Mouse (Mus musculus): ENCODE results near the gene Ninj1. TPM values are rescaled to one million over a fixed set of nuclear protein-coding genes. Genes with fewer than 3 reads are reported as not detected.

Ninj1 gene
- 20.4 TPM in 2 replicates for polyA plus RNA-seq (2014; fragmentation: Nextera tagmentation; extraction: Ambion mirVana)

DNA sequence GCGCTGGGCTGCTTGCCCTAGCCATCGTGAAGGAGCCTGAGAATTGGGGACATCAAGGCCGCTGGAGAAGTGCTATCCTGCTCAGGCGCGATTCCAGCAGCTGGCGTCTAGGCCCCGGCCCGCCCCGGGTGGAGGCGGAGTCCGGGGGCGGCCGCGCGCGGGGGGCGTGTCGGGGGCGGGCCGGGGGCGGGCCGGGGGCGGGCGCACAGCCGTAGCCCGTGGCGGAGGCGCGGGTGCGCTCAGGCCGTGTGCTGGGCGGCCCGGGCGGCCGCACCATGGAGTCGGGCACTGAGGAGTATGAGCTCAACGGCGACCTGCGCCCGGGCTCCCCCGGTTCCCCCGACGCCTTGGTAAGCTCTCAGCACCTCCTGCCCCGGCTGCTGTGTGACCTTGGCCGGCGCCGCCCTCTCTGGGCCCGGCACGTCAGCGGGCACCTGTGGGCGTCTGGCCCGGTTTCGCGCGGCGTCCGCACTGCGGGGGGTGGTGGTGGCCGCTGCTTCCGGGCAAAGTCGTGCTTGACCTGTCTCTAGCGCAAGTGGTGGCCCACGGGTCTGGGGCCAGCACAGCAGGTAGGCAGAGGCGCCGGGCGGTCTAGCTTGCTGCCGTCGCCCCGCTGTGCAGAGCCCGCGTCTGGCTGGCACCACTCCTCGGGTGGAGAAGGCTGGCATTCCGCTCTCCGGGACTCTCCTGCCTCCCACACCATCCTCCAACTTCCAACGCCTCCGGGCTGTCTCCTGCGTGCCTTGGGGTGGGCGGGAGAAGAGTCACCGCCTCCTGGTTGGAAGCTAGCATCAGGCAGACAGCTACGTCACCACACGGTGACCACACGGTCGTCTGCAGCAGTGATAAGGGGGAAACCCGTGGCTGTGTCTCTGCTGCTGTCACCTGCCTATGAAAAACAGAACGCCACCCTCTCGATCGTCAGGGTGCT, at the start of gene Ninj1:
Ninj1 (plus strand) TSS at position 198 of the 931 bp plus-strand sequence.
- Histone ChIP-seq H3K4me3 (ENCODE audit: low read depth, low read length) (peak within 1 kb of the TSS; percentile 64), H3K36me3 (ENCODE audit: control insufficient read depth, insufficient read depth, low read length) (no peaks in the 10 kb centered on the region), H3K9ac (ENCODE audit: low read length) (peak within 1 kb of the TSS; percentile 54), H3K9me3 (ENCODE audit: control insufficient read depth, low read length) (no peaks in the 10 kb centered on the region), H3K27me3 (ENCODE audit: control insufficient read depth, insufficient read depth, low read length) (no peaks in the 10 kb centered on the region), H3K27ac (ENCODE audit: low read depth, low read length) (no peak within 1 kb of the TSS), H3K4me1 (ENCODE audit: control insufficient read depth, insufficient read depth, low read length) (peaks cover 18% of the 10 kb centered on the region), H3K4me2 (ENCODE audit: low read depth) (peak within 1 kb of the TSS; percentile 99)
- under 1% methylated on average over 50 of the region's 87 CpGs for WGBS
- DNase-seq (ENCODE audit: low spot score) (peak; percentile 83), ATAC-seq (ENCODE audit: insufficient read depth, low FRiP score, low TSS enrichment) (peak; percentile 86)

DNA sequence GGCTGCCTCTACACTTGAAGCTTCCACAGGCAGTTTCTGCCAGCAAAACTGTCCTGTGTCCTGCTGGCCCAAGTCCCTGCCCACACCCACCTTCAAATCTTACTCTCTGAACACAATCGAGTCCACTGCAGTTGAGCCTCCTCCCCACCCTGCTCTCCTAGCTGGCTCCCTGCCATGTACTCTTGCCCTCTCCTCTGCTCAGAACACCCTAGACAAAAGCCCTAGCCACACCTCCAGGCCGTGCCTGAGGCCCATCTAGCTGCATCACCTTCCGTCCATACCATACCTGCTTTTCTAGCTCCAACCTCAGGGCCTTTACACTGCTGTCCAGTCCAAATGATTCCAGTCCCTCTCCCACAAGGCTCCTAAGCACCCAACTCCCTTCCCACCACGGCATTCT, 46.7 kb upstream of the Ninj1 start:
- Histone ChIP-seq H3K4me2 (ENCODE audit: low read depth) (no peak overlapping the region), H3K9ac (ENCODE audit: low read length) (no peak overlapping the region), H3K9me3 (ENCODE audit: control insufficient read depth, low read length) (no peaks in the 10 kb centered on the region), H3K27ac (ENCODE audit: low read depth, low read length) (no peak overlapping the region), H3K27me3 (ENCODE audit: control insufficient read depth, insufficient read depth, low read length) (peaks cover 3% of the 10 kb centered on the region; the same call in 1 of the 2 replicates), H3K4me1 (ENCODE audit: control insufficient read depth, insufficient read depth, low read length) (peaks cover 11% of the 10 kb centered on the region; the same call in 1 of the 2 replicates), H3K4me3 (ENCODE audit: low read depth, low read length) (no peak overlapping the region), H3K36me3 (ENCODE audit: control insufficient read depth, insufficient read depth, low read length) (no peaks in the 10 kb centered on the region)
- 69% methylated on average over 4 of the region's 4 CpGs for WGBS
- DNase-seq (ENCODE audit: low spot score) (no peak), ATAC-seq (ENCODE audit: insufficient read depth, low FRiP score, low TSS enrichment) (no peak)

DNA sequence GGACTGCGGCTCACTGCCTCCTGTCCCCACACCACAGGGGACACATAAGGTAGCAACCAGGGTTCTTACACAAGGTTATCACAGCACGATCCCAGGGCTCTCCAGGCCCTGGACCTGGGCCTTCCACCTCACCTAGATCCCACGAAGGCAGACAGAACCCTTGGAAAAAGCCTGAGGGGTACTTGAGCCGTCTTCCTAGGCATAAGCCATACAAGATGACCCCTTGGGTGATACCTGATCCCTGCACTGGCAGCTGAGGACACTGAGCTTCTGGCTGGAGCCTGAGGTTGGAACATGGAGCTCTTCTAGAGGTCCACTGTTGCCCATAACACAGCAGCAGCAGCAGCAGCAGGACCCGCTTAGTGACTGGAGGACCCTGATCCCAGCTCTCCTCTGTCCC, 44.9 kb upstream of the Ninj1 start:
- no peak overlapping the region for H3K27ac ChIP-seq (ENCODE audit: low read depth, low read length)
- ATAC-seq (ENCODE audit: insufficient read depth, low FRiP score, low TSS enrichment) (no peak), DNase-seq (ENCODE audit: low spot score) (no peak)
- 87% methylated on average over 5 of the region's 5 CpGs for WGBS
- H3K9me3 ChIP-seq (ENCODE audit: control insufficient read depth, low read length), result no peaks in the 10 kb centered on the region
- peaks cover 15% of the 10 kb centered on the region; the same call in 1 of the 2 replicates for H3K4me1 ChIP-seq (ENCODE audit: control insufficient read depth, insufficient read depth, low read length)
- H3K27me3 ChIP-seq (ENCODE audit: control insufficient read depth, insufficient read depth, low read length), result peaks cover 12% of the 10 kb centered on the region
- H3K4me2 ChIP-seq (ENCODE audit: low read depth), result no peak overlapping the region
- H3K36me3 ChIP-seq (ENCODE audit: control insufficient read depth, insufficient read depth, low read length), result no peaks in the 10 kb centered on the region
- no peak overlapping the region for H3K9ac ChIP-seq (ENCODE audit: low read length)
- H3K4me3 ChIP-seq (ENCODE audit: low read depth, low read length), result no peak overlapping the region

DNA sequence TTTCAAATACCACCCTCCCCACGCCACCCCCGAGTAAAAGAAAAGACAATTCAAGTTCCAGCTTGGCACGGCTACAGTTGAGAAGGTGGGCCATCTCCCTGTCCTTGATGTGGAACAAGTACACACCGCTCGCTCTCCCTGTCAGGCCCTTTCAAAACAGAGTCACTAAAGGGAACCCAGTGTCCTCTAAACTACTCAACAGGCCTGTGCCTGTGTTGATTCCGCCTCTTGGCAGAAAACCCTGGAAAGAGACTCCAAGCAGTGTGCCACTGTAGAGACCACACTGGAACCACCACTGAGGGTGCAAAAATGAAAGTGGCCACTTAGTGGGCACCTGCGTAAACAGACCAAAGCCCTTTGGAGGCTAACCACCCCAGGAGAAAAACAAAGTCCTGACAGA, 44.0 kb upstream of the Ninj1 start:
- no peak overlapping the region for H3K4me3 ChIP-seq (ENCODE audit: low read depth, low read length)
- no peak for DNase-seq (ENCODE audit: low spot score)
- H3K9me3 ChIP-seq (ENCODE audit: control insufficient read depth, low read length), result no peaks in the 10 kb centered on the region
- H3K27ac ChIP-seq (ENCODE audit: low read depth, low read length), result no peak overlapping the region
- H3K9ac ChIP-seq (ENCODE audit: low read length), result no peak overlapping the region
- H3K4me1 ChIP-seq (ENCODE audit: control insufficient read depth, insufficient read depth, low read length), result peaks cover 15% of the 10 kb centered on the region; the same call in 1 of the 2 replicates
- WGBS, result 92% methylated on average over 7 of the region's 7 CpGs
- H3K36me3 ChIP-seq (ENCODE audit: control insufficient read depth, insufficient read depth, low read length), result no peaks in the 10 kb centered on the region
- no peak for ATAC-seq (ENCODE audit: insufficient read depth, low FRiP score, low TSS enrichment)
- H3K27me3 ChIP-seq (ENCODE audit: control insufficient read depth, insufficient read depth, low read length), result peaks cover 12% of the 10 kb centered on the region
- H3K4me2 ChIP-seq (ENCODE audit: low read depth), result no peak overlapping the region

DNA sequence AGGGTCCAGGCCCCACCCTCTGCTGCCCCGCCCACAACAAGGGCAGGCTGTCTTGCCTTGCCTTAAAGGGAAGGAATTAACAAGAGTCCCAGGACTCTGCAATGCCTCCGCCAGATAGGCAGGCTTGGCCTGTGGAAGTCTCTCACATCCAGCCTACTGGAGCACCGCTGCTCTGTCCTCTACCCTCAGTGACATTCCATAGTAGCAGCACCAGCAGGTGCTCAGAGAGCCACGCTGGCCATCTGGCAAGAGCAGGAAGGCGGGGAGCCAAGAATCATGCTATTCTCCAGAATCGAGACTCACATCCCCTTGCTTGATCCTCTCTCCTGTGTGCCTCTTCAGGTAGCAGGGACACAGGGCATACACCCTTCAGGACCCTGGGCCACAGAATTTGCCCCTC, 42.8 kb upstream of the Ninj1 start:
- peaks cover 15% of the 10 kb centered on the region; the same call in 1 of the 2 replicates for H3K4me1 ChIP-seq (ENCODE audit: control insufficient read depth, insufficient read depth, low read length)

DNA sequence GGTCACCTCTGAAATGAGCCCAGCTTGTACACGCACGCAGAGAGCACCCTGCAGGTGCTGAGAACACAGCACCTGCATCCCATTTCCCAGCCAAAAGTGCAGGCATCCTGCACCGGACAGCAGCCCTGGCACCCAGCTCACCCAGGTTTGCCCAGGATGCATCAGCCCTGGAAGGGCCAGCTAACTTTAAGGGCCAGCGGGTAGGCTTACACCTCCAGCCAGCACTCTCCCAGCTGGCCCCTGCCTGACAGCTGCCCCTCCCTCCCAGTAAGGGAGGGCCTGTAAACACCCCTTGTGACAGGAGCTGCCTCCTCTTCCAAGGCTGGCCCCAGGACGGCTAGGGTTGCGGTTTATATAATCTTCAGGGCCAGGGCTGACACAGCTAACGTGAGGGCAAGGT, 41.9 kb upstream of the Ninj1 start:
- Histone ChIP-seq H3K4me3 (ENCODE audit: low read depth, low read length) (peak overlapping the region; percentile 84), H3K36me3 (ENCODE audit: control insufficient read depth, insufficient read depth, low read length) (no peaks in the 10 kb centered on the region), H3K27ac (ENCODE audit: low read depth, low read length) (no peak overlapping the region), H3K9ac (ENCODE audit: low read length) (peak overlapping the region; percentile 7; the same call in 1 of the 2 replicates), H3K4me2 (ENCODE audit: low read depth) (peak overlapping the region; percentile 91), H3K27me3 (ENCODE audit: control insufficient read depth, insufficient read depth, low read length) (peaks cover 14% of the 10 kb centered on the region), H3K4me1 (ENCODE audit: control insufficient read depth, insufficient read depth, low read length) (peaks cover 15% of the 10 kb centered on the region; the same call in 1 of the 2 replicates), H3K9me3 (ENCODE audit: control insufficient read depth, low read length) (no peaks in the 10 kb centered on the region)
- DNase-seq (ENCODE audit: low spot score), result no peak
- no peak for ATAC-seq (ENCODE audit: insufficient read depth, low FRiP score, low TSS enrichment)
- WGBS, result 38% methylated on average over 7 of the region's 7 CpGs

More for the DNA sequence above, 42.8 kb upstream of the Ninj1 start:
- DNase-seq (ENCODE audit: low spot score) (no peak), ATAC-seq (ENCODE audit: insufficient read depth, low FRiP score, low TSS enrichment) (no peak)
- Histone ChIP-seq H3K4me3 (ENCODE audit: low read depth, low read length) (no peak overlapping the region), H3K27ac (ENCODE audit: low read depth, low read length) (no peak overlapping the region), H3K27me3 (ENCODE audit: control insufficient read depth, insufficient read depth, low read length) (peaks cover 14% of the 10 kb centered on the region), H3K9me3 (ENCODE audit: control insufficient read depth, low read length) (no peaks in the 10 kb centered on the region), H3K9ac (ENCODE audit: low read length) (no peak overlapping the region), H3K36me3 (ENCODE audit: control insufficient read depth, insufficient read depth, low read length) (no peaks in the 10 kb centered on the region), H3K4me2 (ENCODE audit: low read depth) (peak overlapping the region; percentile 19)
- WGBS, result 58% methylated on average over 6 of the region's 6 CpGs

DNA sequence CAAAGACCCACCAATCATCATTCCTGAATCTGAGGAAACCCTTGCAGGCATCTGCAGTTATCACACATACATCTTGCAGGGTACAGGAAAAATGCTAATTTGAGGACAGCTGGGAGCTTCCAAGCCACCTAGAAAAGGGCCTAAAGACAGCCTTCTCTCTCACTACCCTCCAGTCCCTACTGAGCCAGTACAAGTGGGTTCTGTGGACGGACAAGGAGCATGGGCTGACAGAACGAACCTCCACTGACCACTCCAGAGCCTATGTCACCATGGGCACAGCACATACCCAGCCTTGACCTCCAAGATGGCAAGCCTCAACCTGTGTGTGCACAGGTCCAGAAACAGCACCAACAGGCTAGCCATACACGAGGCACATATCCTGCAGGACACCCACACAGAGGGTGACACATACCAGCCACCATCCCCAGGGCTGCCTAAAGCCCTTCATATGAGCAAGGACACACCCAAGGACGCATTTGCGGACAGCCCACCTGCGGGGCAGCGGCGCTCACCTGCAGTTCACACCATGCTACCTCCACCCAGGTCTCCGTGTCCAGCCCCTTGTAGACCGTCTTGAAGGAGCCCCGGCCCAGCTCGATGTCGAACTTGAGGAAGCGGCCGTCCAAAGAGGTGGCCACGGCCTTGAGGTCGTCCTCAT, 41.1 kb upstream of the Ninj1 start:
- WGBS, result 19% methylated on average over 17 of the region's 17 CpGs
- Histone ChIP-seq H3K36me3 (ENCODE audit: control insufficient read depth, insufficient read depth, low read length) (no peaks in the 10 kb centered on the region), H3K4me1 (ENCODE audit: control insufficient read depth, insufficient read depth, low read length) (peaks cover 15% of the 10 kb centered on the region; the same call in 1 of the 2 replicates), H3K9ac (ENCODE audit: low read length) (peak overlapping the region; percentile 77), H3K4me3 (ENCODE audit: low read depth, low read length) (peak overlapping the region; percentile 84), H3K27ac (ENCODE audit: low read depth, low read length) (no peak overlapping the region), H3K27me3 (ENCODE audit: control insufficient read depth, insufficient read depth, low read length) (peaks cover 14% of the 10 kb centered on the region), H3K9me3 (ENCODE audit: control insufficient read depth, low read length) (no peaks in the 10 kb centered on the region), H3K4me2 (ENCODE audit: low read depth) (peak overlapping the region; percentile 91)
- DNase-seq (ENCODE audit: low spot score) (no peak), ATAC-seq (ENCODE audit: insufficient read depth, low FRiP score, low TSS enrichment) (no peak)

DNA sequence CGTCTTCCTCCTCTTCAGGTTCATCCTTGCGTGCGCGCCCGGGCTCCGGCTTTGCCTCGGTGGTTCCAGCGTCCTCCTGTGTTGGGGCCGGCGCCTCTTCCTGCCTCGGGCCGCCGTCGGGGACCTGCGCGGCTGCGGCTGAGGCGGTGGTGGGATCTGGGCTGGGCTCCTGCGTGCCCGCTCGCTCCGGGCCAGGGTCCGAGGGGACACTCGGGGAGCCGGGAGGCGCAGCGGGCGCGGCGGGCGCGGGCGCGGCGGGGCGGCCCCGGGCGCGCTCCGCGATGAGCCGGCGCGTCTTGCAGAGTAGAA, 40.6 kb upstream of the Ninj1 start:
- peak overlapping the region; percentile 84 for H3K4me3 ChIP-seq (ENCODE audit: low read depth, low read length)
- no peak; the same call in 1 of the 2 replicates for ATAC-seq (ENCODE audit: insufficient read depth, low FRiP score, low TSS enrichment)
- H3K27ac ChIP-seq (ENCODE audit: low read depth, low read length), result peak overlapping the region; percentile 85
- H3K36me3 ChIP-seq (ENCODE audit: control insufficient read depth, insufficient read depth, low read length), result no peaks in the 10 kb centered on the region
- no peaks in the 10 kb centered on the region for H3K9me3 ChIP-seq (ENCODE audit: control insufficient read depth, low read length)
- peak overlapping the region; percentile 91 for H3K4me2 ChIP-seq (ENCODE audit: low read depth)
- peaks cover 14% of the 10 kb centered on the region for H3K27me3 ChIP-seq (ENCODE audit: control insufficient read depth, insufficient read depth, low read length)
- peaks cover 15% of the 10 kb centered on the region; the same call in 1 of the 2 replicates for H3K4me1 ChIP-seq (ENCODE audit: control insufficient read depth, insufficient read depth, low read length)
- peak overlapping the region; percentile 77 for H3K9ac ChIP-seq (ENCODE audit: low read length)
- DNase-seq (ENCODE audit: low spot score), result peak; percentile 47
- under 1% methylated on average over 41 of the region's 44 CpGs for WGBS
